Mouse (Mus musculus): Measurements from ENCODE around the gene Sccpdh.
"Not testable (repeated sequence)": the region's sequence is repeated elsewhere in the genome, so short reads cannot be mapped to it uniquely, and the experiment has no call there.

Sccpdh gene

DNA sequence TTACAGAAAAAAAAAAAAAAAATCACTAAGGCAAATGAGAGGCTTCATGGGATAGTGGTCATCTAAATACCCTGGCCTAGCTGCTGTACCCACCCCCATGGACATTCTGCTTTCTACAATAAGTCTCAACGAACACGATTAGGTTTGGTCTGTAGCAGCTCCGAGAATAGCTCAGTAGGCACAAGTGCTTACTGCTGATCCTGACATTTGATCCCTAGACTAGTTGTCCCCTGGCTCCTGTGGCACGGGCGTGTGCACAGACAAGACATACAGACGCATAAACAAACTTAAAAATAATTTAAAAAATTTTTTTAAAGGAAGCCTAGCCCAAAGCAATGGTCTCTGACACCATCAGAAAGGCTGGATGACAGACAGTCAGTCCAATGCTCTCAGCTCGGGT, 560 bp upstream of the Sccpdh start:
- DNase-seq (ENCODE audit: low read depth, low spot score) = no peak

DNA sequence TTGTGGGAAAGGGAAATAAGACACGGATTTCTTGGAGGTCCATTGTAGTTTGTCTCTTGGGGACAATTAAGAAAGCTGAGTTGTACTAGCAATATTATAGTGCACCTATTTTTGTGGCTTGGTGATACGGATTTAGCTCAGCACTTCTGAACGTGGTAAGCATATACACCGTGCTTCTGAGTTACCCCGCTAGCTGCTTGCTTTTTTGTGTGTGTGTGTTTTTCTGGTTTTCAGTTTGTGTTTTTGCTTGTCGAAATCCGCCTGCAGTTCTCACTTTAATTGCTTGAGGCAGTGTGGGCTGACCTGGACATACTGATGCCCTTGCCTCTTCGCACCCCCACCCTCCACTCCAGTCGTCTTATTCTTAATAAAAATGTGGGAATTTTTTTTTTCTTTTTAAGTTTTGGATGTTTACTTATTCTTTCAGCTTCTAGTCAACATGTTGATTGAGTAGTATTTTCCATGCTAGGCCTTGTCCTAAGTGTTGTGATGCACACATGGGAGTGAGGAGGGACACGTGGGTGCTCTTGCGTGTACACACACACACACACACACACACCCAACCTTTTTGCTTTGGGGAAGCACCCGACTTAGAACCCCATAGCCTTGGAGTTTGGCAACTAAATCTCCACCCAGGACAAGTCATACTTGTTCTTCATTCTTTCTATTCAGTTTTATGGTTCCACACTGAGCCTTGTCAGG, 977 bp downstream of the Sccpdh start:
- DNase-seq (ENCODE audit: low read depth, low spot score) = no peak

DNA sequence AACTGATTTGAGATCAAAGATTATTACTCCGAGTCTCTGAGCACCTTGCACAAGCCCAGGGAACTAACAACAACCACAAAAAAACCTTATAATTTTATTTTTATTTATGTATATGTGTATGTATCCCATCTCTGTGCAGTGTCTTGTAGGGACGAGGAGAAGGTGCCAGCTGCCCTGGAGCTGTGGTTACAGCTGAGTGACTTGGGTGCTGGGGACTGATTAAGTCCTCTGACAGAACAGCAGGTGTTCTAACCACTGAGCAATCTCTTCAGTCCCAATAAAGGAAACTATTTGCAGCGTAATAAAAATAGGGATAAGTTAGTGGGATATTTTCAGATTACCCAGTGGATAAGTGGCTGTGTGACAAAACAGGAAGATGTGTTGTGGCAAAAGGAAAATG, 6.3 kb downstream of the Sccpdh start:
- no peak for DNase-seq (ENCODE audit: low read depth, low spot score)

DNA sequence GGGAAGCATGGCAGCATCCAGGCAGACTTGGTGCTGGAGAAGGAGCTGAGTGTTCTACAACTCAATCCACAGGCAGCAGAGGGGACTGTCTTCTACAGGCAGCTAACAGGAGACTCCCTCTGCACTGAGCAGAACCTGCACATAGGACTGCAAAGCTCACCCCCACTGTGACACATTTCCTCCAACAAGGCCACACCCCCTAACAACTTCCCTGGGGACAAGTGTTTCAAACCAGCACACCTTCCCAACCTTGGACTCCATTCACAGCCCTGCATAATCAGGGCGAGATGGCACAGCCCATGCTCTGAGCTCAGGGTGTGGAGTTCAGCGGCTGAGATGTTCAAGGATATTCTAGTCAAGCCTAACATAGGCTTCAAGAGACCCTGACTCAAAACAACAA, 9.0 kb downstream of the Sccpdh start:
- no peak for DNase-seq (ENCODE audit: low read depth, low spot score)

DNA sequence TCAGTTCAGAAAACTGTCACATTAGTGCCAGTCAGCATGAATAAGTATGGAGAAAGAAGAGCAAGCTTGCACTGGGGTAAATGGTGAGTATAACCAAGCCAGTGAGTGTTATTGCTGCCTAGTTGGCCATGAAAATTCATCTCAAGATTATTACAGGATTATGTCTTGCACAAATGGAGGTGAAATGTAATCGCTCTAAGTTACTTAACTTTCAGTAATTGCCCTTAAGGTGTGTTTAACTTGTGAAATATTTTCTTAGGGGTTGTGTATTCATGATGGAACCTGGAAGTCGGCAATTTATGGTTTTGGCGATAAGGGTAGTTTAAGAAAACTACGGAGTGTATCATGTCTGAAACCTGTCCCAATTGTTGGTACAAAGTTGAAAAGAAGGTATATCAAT, 11.3 kb downstream of the Sccpdh start:
- no peak for DNase-seq (ENCODE audit: low read depth, low spot score)

DNA sequence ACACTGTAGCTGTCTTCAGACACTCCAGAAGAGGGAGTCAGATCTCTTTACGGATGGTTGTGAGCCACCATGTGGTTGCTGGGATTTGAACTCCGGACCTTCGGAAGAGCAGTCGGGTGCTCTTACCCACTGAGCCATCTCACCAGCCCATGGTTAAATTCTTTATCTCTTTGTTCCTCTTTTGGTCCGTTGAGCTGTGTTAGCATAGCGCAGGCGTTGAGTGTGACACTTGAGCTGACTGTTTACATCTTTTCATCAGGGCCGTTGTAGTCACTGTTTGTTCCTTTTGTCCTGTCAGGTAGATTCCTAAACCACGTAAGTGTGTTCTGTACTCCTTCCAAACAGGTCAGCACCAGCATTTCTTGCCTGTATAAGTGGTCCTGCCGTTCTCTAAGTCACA, 14.7 kb downstream of the Sccpdh start:
- DNase-seq (ENCODE audit: low read depth, low spot score) = not testable (repeated sequence)

DNA sequence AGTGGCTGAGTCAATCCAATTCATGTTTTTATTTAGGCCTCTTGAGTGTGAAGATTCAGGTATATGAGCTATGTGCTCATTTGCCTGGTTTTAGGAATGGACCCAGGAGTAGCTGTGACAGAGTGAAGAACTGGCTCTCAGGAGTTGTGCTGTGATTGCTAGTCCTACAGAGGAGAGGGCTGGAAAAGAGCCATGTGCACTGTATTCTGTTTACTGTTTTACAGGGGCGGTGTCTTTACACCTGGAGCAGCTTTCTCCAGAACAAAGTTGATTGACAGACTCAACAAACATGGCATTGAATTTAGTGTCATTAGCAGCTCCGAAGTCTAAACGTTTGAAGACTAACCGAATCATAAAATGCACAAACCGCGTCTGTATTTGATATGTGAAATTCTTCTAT, 18.3 kb downstream of the Sccpdh start:
- DNase-seq (ENCODE audit: low read depth, low spot score) = no peak

DNA sequence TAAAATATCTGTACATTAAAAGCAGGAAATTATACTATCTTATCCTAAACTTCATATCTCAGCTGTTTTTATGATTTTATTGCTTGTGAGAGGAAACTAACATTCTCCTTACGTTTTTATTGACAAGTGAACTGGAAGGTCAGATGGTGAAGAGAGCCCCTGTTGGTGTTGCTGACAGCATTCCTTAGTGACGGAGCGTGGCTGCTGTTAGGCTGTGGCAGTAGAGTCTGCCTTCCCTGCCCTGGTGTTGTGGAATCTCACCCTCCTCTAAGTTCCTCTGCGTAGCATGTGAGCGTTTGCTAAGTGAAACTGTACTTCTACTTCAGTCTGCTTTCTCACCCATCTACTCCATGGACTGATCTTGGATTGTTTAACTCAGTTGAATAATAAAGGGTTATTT, 18.8 kb downstream of the Sccpdh start:
- DNase-seq (ENCODE audit: low read depth, low spot score) = no peak

DNA sequence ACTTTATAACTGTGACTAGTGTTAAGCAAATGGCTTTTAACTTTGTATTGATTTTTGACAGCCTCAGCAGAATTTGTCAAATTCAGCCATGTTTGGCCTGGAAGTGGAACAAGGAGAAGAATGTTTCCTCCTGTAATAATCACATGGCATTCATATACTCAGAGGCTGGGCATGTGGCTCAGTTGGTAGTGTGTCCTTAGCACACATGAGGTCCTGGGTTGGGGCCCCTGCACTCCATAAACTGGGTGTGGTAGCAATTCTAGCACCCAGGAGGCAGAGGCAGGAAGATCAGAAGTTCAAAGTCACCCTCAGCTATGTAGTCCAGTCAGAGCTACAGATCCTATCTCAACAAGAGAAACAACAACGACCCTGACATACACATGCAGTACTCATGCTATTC, 19.3 kb downstream of the Sccpdh start:
- DNase-seq (ENCODE audit: low read depth, low spot score) = no peak

DNA sequence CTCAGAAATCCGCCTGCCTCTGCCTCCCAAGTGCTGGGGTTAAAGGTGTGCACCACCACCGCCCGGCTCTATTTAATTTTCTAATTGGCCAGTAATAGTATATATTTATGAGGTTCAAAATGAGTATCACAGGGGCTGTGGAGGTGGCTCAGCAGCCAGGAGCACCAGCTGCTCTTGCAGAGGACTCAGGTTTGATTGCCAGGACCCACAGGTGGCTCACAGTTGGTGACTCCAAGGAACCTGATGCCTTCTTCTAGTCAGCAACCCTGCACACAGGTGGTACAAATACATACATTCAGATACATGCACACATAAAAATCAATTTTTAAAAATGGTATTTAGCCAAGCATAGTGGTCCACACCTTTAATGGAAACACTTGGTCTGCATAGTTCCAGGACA, 20.0 kb downstream of the Sccpdh start:
- no peak for DNase-seq (ENCODE audit: low read depth, low spot score)

DNA sequence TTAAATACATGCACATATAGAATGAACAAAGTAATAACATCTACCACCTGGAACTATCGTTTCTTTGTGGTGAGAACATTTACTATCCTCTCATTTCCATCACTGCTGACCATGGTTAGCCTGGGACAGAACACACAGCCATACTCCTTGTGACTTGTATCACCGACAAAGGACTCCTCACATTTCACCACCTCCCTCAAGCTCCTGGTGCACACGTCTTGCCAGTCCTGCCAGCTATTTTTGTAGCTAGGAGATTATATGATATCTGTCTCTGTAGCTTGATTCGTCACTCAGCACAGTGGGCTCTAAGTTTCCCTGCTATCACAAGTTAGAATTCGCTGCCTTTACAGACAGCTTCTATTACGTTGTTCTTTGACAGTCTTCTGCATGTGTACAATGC, 20.4 kb downstream of the Sccpdh start:
- no peak for DNase-seq (ENCODE audit: low read depth, low spot score)

DNA sequence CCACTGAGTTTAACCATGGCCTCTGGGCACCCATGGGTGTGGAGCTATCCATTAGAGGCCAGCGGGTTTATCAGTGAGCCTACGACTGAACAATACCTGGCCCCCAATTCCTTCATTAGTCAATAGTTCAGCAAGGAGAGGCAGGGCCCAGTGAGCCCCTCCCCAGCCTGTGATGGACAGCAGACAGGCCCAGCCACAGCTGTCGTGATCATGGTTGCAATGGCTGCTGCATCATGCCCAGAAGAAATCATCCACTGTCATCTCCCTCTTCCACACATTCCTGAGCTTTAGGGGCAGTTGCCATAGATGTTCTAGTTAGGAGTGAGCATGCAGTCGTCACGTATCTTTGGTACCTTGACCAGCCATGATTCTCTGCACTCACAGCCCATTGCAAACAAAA, 20.9 kb downstream of the Sccpdh start:
- DNase-seq (ENCODE audit: low read depth, low spot score) = no peak

DNA sequence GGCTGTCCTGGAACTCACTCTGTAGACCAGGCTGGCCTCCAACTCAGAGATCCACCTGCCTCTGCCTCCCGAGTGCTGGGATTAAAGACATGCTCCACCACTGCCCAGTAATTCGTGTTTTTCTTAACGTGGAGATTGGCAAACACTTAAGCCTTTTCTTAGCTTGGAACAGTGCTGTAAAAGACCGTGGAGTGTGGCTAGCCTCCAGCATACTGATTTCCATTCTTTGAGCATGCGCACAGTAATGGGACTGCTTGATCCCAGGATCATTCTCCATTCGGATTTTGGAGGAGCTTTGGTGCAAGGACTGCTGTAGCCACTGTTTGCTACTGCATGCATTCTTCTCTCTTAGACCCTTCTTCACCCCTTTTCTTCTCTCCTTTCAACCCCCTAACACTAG, 21.5 kb downstream of the Sccpdh start:
- DNase-seq (ENCODE audit: low read depth, low spot score) = no peak

DNA sequence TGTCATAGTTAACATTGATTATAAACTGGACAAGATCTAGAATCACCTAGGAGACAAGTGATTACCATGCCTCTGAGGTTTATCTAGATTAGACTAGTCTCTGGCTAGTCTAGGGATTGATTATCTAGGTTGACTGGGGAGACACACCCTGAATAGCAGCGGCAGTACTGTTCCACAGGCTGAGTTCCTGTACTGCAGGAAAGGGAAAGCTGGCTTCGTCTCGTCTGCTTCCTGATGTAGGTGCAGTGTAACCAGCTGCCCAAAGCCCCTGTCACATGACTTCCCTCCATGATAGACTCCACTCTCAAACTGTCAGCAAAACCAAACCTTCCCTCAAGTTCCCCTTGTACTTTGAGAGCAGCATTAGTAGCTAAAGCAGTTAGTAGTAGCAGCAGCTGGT, 36.1 kb downstream of the Sccpdh start:
- DNase-seq (ENCODE audit: low read depth, low spot score) = no peak

DNA sequence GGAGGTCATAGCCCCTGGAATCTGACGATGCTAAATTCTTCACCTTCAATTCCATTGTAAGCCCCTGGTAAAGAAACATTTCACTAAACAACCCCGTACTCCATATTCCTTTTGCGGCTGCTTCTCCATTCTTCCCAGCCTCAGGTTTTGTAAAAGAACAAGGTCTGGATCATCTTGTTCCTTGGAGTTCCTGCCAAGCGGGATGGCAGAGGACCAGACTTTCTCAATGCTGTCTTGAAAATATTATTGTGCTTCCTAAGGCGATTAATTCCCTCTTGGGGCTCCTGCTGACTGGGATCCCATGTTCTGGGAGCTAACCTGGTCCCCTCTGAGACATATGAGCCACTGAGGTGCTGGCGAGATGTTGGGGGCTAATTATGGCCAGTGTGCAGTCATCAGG, 37.1 kb downstream of the Sccpdh start:
- no peak for DNase-seq (ENCODE audit: low read depth, low spot score)

DNA sequence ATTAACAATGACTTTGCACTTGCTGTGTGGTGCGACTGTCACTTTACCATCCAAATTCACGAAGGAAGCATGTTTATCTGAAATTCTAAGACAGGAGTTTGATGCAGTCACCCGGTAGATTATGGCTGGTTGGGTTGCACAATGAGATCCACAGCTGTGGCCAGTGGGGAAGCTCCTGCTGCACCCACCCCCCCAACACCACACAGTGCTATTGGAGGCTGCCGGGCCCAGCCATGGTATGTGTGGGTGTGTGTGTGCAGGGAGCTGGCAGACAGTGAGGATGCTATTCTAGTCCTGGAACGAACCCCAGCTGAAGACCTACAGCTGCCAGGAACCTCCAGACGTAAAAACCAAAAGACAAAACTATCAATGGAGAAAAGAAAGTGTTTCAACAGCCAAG, 41.4 kb downstream of the Sccpdh start:
- DNase-seq (ENCODE audit: low read depth, low spot score) = no peak

DNA sequence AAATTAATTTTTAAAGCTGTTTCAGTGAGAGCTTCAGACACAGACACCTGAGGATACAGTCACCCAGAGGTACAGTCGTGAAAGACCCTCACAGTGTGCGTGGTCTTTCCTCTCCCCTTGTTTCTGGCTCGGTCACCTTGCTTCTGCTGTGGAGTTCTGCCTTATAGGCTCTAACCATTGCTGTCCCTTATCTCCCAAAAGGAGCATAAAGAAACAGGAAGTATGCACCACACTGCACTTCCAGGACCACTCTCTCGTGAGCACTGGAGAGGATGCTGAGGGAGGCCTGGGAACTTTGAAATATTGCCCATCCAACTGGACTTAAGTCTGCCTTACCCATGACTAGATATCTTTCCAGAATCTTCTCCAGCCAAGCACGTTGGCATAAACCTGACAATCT, 42.7 kb downstream of the Sccpdh start:
- no peak for DNase-seq (ENCODE audit: low read depth, low spot score)

DNA sequence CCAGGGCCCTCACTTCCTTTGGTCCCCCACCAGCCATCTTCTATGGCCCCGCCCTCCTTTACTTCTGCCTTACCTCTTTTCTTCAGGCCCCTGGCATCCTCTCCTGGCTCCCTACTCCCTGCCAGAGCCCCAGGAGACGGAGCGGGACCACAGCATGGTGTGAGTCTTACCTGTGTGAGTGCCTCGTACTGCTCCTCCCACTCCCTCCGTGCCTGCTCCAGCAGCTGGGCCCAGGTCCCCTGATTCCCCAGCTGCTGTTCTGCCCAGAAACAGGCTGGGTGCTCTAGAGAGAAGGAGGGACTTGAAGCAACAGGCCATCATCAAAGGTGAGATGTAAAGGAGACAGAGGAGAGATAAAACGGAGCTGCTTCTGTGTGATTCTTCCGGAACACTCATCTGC, 44.6 kb downstream of the Sccpdh start:
- DNase-seq (ENCODE audit: low read depth, low spot score) = no peak

DNA sequence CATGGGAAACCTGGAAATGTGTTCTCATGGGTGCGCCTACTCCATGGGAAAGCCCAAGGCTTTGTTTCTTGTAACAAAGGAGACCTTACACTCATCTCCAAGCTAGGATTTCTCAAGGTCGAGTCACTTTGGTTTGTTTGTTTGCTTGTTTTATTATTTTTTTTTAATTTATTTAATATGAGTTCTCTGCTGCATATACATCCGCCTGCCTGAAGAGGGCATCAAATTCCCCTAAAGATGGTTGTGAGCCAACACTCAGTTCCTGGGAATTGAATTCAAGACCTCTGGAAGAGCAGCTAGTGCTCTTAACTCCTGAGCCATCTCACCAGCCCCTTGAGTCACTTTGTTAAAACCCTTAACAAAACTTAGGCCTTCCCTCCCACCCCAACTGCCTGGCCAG, 45.4 kb downstream of the Sccpdh start:
- DNase-seq (ENCODE audit: low read depth, low spot score) = no peak

DNA sequence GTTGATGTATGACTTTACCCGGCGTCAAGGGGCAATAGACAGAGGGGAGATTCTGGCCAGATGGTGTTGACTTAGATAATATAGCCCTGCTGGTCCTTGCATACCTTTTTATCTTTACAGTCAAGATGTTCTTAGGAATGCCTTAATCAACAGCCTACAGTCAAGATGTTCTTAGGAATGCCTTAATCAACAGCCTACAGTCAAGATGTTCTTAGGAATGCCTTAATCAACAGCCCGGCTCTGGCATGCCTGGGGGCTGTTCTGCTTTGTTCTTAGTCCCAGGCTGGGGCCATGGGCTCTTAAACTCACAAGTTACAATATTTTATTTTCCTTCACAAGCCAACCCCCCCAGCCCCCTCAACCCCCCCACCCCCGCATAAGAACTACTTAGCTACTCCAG, 47.3 kb downstream of the Sccpdh start:
- DNase-seq (ENCODE audit: low read depth, low spot score) = not testable (repeated sequence)

DNA sequence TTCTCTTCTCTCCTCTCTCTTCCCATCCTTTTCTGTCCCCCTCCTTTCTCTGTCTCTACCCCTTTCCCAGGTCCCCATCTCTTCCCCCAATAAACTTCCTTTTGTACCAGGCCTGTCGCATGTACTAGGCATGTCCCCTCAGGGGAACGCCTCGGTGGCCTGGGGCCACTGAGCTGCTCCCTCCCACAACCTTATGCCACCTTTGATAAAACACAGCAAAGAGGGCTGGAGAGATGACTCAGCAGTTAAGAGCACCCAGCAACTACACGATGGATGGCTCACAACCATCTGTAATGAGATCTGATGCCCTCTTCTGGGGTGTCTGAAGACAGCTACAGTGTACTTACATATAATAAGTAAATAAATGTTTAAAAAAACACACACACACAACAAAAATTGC, 47.8 kb downstream of the Sccpdh start:
- DNase-seq (ENCODE audit: low read depth, low spot score) = no peak

DNA sequence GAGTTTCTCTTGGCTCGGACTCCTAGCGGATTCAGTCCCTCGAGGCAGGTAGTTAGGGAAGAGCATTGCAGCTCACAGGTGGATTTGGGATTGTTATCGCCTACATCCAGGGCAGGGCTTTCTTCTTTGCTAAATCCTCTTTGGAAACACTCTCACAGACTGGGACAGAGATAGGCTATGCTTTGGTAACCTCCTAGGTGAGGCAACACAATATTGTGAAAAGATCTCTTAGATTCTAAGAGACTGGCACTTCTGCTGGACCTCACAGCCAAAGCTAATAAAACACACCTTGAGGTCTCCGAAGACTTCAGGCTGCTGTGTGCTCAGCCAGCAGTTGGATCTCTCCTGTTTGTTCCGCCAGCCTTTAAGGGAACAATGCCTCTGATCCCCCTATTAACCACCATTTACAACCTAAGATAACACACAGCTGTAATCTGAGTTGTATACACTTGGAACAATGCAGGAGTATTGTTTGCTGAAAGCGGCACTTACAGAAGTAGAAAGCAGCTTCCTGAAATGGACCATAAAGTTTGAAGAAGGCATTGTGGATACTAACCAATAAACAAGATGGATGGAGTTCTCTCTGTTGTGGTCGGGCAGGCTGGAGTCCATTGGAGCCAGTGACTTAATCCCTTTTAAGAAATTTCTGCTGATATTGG, 54.9 kb downstream of the Sccpdh start:
- no peak for DNase-seq (ENCODE audit: low read depth, low spot score)

DNA sequence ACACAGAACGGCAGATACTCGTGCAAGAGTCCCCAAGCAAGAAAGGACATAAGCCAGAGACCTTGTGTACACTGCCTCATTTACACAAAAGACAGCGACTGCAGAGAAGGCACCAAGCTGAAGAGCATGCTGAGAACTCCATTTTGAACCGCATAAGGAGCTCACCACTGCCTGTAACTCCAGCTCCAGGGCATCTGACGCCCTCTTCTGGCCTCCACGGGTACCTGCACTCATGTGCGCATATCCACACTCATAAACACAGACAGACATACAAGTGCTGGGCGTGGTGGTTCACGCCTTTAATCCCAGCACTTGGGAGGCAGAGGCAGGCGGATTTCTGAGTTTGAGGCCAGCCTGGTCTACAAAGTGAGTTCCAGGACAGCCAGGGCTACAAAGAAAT, 60.7 kb downstream of the Sccpdh start:
- DNase-seq (ENCODE audit: low read depth, low spot score) = no peak

DNA sequence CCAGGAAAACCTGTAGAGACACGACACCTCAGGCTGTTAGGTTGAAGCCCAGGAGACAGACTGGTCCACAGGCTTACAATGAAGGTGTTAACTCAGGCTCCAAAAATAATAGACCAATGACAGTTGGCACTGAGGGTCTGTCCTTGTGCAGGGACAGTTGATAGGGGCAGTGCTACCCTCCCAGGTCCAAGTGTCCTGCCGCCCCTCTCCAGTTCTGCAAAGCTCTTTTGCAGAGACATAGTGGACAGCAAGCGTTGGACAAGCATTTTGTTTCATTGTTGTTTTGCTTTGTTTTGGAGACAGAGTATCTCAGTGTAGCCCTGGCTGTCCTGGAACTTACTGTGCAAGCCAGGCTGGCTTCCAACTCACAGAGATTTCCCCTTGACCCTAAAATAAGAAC, 63.4 kb downstream of the Sccpdh start:
- no peak for DNase-seq (ENCODE audit: low read depth, low spot score)

Data from retina, postnatal 7 days (tissue).